Mouse (Mus musculus): ENCODE measurements around the gene B830017H08Rik.
A peak's percentile ranks its signal among the peaks of the same experiment; 100 is the strongest.

The B830017H08Rik gene

DNA sequence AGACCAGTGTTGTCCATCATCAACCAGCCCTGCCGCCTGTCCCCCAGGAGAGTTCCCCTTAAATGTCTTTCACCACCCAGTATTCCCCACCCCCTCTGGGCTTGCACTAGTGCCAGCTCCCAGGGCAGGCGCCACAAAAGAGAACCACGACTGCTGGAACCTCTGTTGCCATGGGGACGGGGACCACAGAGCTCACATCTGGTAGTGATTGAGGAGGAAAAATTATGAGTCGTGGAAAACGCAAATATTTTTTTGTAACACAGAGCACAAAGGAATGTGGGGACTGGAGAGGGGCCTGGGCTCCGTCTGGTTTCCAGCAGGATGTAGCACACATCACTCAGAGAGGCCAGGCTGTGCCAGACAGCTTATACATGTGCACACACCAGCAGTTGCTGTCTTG is 23.2 kb upstream of the B830017H08Rik start:
- DNase-seq (ENCODE audit: low spot score), result no peak

DNA sequence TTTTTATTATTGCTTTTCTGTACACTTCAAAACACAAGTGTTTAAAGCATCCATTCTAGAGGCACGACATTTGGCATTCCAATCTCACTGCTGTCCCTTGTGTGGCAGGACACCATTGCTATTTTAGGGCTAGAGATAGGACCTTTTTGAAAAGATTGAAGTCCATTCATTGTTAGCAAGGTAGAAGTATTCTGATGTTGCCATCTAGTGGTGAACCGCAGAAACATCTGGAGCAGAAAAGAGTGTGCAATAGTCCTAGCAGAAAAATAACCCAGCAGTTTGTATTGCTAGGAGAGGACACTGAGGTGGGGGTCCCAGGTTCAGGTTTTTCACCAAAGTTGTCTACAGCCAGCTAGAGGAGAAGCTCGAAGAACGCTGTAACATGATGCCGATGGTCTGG is 20.8 kb upstream of the B830017H08Rik start:
- DNase-seq (ENCODE audit: low spot score), result no peak

DNA sequence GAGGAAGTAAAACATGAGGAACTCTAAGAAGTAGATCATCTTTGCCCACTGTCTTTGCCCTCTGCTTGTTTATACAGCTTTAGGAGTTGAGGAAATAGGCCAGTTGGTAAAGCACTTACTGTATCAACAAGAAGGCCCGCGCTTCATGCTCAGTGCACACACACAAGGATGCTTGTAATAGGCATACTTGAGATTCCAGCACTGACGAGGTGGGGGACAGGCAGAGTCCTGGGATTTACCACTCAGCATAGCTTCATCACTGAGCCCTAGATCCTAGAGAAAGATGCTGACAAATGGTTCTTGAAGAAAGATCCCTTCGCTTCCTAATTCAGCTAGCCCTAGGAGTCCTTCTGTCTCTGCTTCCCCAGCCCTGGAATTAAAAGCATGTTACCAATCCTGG is 19.7 kb upstream of the B830017H08Rik start:
- no peak for DNase-seq (ENCODE audit: low spot score)

DNA sequence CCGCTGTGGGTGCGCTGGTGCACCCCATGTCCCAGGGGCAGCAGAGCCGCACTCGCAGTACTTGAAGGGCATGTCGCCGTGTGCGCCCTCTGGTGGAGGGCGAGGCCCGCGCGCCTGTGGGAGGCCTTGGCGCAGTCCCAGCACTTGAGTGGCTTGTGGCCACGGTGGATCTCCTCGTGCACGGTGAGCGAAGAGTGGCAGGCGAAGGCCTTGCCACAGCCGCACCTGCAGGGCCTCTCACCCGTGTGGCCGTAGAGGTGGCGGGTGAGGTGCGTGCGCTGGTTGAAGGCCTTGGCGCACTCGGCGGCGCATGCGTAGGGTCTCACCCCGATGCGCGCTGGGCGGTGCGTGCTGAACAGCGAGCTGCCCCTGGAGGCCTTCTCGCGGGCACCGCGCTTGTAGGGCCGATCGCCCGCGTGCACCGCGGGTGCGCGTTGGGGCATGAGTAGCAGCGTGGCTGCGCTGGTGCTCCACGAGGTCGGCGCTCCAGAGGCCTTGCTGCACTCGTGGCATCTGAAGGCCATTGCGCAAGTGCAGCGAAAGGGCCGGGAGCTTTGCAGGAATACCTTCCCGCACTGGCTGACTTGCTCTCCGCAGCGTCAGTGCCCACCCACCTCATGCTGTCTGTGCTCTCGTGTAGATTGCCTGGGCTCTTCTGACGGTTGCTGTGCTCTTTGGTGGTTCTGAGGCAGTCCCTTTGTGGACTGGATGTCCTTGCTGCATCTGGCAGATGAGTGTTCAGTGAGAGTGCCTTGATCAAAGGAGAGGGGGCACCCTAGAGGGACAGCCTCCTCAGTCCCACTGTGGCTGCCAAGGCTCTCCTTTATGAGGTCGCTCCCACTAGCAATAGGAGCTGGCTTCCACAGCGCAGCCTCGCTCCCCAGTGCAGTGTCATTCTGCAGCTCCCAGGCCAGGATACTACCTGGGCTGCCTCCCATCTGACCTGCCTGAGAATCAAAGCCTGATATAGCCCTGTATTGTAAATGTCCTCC is 17.2 kb upstream of the B830017H08Rik start:
- DNase-seq (ENCODE audit: low spot score), result peak; percentile 75

DNA sequence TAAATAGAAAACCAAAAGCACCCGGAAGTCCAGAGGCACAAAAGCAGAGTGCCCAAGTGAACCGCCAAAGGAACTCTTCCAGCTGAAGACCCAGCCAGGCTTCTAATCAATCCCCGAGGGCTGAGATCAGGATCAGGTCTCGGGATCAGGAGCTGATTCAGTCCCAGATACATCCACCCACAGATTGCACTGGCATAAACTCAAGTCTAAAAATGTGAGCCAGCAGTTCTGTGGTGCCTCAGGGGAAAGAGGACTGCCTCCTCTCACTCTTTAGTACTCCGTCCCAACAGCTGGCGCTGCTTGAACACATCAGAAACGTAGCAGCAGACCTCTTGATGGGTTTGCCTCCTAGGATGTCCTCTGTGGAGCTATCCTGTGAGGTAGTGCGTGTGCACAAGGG is 16.4 kb upstream of the B830017H08Rik start:
- no peak for DNase-seq (ENCODE audit: low spot score)

DNA sequence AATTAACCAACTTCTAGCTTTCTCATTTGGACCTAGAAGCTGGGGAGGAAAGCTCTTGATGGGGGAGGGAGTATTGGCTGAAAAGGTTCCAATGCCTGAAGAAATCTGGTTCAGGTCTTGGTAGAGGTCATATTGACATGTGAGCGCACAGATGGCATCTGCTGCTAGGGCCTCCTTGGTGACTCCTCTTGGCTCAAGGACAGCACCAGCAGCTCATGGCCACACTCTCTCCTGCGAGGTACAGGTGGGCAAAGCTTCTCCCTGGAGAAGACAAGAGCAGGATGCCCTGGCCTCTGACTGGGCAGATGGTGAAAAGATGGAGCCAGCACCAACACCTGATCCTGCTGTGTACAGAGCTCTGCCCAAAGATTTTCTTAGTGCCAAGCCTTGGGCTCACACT is 6.4 kb upstream of the B830017H08Rik start:
- DNase-seq (ENCODE audit: low spot score), result no peak

DNA sequence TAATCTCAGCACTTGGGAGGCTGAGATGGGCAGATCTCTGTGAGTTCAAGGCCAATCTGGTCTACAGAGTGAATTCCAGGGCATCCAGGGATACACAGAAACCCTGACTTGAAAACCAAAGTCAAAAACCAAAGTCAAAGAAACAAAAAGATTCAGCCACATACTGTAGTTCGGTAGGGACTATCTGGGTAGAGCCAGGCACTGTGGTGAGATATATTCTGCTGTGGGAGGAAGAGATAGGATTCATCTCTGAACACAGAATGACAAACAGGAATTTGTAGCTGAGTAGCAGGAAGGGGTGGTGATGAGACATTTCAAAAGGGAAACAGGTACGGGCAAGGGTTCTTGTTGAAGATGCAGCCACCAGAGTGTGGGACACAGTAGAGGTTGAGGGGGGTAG is 4.7 kb upstream of the B830017H08Rik start:
- DNase-seq (ENCODE audit: low spot score), result no peak

DNA sequence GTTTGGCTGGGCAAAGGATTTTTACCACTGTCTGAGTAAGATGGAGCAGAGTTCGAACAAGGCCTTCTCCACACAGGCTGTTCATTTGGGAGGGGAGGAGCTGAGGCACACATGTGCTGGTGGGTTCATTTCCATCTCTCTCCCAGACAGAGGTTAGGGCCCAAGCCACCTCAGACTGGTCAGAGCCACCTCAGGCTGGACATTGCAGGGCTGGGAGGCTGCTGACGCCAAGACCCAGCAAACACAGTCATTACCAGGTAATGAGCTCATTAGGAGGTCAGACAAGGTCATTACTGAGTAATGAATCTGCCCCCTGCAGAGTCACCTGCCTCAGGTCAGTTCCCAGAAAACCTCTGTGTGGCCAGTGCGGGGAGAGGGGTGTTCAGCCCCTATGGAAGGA is 4.1 kb upstream of the B830017H08Rik start:
- no peak for DNase-seq (ENCODE audit: low spot score)

DNA sequence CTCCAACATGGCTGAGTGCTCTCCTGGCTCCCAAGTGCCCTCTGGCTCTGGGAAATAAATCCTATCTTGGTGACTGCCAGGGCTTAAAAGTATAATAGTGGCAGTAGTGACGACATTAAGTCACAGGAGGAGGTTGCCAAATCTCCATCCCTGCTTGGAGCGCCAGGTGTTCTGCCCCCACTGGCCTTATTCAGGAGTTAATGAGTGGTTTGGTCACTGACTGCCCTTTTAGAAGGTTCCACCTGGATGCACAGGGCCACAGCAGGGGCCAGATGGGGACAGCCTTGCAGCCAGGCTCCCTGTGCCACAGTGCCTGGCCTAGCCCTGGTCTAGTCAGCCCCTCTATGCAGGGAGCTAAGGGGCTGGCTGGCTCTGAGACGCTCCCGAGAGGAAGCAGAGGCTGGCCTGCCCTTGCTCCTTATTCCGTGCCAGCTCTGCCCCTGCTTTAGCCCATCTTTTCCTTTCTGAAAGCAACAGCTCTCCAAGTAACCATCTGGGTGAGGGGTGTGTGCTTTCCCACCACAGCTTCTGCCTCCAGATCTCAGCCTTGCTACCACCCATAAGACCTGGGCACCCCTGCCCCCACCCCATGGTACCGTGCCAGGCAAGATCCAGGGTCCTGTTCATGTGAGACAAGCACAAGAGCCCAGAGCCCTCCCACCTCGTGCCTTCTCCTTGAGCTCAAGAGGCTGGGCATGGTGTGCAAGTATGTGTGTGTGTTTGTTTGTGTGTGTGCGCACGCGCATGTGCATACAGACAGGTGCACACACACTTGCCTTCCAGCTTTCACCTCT is 2.3 kb upstream of the B830017H08Rik start:
- no peak for DNase-seq (ENCODE audit: low spot score)

DNA sequence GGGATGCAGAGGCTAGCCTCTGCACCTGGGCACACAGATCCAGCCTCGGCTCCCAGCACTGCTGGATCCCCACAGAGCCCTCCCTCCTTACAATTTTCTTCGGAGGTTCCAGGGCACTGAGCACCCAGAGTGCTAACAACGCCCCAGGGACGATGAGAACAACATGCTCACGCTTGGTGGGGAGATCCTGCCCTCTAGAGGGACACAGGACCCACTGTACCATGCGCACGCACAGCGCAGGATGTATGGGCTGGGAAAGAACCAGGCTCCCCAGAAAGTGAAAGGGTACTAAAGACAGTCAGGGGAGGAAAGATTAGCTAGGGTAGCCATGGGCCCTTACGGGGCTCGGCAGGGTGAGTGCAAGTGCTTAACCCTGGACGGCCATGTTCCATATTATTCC is 1.1 kb upstream of the B830017H08Rik start:
- no peak for DNase-seq (ENCODE audit: low spot score)

DNA sequence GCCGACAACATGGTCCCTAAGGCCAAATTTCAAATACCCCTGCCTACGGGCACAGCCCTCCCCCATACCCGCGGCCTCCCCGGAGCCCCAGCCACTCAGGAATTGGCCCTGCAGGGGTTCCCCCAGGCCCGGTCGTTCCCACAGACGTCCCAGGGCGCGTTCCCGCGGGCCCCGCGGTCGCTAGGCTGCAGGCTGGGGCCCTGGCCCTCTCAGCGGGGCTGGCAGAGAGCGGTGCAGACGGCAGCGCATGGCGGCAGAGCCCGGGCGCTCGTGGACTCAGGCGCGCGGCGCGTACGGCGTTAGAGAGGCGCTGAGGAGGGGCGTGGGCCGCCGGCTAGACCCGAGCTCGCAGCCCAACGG is 380 bp downstream of the B830017H08Rik start:
- no peak for DNase-seq (ENCODE audit: low spot score)

DNA sequence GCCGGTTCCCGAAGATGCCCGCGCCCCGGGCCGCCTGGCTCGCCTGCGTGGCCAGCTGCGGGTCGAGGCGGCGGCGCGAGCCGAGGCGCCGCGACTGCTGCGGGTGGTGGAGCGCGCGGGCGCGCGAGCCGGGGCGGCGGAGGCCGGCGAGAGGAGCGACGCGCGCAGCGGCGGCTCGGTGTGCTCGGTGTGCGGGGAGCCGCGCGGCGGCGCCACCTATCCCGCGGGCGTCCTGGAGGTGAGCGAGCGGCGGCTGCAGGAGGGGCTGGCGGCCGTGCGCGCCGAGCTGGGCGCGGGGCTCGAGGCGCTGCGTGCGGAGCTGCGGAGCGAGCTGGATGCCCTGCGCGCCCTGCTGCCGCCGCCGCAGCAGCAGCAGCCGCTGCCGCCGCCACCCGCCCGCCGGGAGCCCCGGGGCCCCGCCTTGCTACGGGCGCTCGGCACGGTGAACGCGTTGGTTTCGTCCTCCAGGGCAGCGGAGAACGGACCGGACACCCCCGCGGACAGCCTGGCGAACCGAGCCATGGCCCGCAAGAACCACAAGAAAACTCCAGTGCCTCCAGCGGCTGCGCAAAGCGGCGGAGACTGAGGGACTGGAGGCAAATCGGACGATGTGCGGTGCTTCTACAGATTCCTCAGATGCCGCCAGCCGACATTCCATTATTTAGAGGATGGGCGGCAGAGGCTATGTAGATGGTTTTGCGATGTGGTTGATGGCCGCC is 919 bp downstream of the B830017H08Rik start:
- peak; percentile 54 for DNase-seq (ENCODE audit: low spot score)

DNA sequence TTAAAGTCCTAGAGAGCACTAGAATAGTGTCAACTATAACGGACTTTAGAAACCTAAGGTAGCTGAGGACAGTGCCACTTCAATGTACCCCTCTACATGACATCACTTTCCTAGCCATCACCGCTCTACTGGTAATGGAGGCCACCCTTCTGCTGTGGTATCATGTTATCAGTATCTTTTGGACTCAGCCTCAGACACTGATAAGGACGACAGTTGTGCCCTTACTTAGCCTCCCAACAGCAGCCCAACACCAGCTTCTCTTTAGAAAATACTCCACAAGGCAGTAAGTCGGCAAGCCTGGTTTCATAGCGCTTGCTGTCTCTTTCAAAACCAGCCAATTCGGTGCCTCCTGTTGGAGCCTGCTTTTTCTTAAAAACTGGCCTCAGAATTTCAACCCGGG is 1.6 kb downstream of the B830017H08Rik start:
- DNase-seq (ENCODE audit: low spot score), result no peak

DNA sequence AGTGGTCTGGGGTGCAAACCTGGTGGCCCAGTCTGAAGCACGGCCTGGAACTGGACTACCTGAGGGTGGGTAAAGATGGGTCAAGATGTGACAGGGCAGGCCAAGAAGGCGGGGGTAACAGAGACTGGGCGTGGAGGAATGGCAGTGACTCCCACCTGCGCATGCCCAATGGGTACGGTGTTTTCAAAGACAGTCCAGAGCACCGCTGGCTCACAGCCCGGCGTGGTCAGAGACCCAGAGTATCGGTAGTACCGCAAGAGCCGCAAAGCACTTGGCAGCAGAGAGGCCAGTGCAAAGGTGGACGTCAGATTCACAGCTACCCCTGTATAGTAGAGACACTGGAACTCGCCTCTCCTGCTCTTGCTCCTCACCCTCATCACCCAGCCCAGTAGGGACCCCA is 2.6 kb downstream of the B830017H08Rik start:
- DNase-seq (ENCODE audit: low spot score), result no peak

DNA sequence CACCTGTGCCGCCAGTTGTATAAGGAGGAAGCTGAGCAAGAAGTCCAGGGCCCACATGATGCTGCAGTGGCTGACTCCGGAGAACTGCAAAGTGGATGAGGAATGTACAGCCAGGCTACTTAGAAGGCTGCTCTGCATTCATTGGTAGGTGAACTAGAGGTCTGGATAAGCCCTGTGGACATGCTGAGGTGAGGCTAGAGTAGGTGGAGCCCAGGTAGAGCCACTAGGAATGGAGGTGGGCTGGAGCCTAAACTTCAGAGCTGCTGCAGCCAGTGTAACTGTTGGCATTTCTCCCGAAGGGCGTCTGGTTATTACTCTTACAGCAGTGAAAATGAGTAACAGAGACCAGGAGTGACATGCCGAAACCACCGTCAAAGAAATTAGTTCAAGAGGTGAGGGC is 5.1 kb downstream of the B830017H08Rik start, which contains the start of gene Car15:
Car15 (minus strand) TSS at position 314 of the 400 bp plus-strand sequence.
- DNase-seq (ENCODE audit: low spot score), result no peak

DNA sequence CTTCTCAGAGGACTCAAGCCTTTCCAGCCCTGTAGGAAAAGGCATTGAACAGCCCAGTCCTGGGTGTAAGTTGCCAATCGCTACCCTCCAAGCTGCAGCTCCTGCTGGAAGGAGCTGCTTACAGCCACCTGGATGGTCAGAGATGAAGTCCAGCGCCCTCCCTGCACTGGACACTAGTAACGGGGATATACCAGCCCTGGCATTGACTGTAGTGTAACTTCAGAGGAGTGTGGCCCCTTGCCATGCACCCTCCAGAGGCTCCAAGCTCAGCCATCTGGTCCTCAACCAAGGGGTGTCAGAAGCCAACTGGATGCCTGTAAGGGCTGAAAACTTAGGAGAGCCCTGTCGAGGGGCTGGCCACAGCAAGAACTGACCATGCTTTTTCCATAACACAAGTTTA is 7.1 kb downstream of the B830017H08Rik start:
- no peak for DNase-seq (ENCODE audit: low spot score)

DNA sequence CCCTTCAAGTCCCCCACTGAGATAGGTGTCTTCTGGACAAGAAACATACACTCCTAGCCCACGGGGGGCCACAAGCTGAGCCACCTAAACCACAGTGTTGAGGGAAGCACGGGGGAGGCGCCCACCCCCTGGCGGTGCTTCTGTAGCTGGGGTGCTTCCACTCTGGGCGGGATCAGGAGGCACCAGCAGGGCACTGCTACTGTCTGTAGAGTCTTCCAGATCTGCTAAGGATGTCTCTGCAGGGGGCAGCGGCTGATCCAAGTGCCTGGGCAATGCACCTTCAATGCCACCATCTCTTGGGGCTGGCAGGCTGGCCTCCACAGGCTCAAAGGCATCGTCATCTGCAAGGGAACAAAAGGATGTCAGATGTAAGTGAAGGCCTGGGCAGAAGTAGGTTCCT is 9.5 kb downstream of the B830017H08Rik start:
- no peak for DNase-seq (ENCODE audit: low spot score)

DNA sequence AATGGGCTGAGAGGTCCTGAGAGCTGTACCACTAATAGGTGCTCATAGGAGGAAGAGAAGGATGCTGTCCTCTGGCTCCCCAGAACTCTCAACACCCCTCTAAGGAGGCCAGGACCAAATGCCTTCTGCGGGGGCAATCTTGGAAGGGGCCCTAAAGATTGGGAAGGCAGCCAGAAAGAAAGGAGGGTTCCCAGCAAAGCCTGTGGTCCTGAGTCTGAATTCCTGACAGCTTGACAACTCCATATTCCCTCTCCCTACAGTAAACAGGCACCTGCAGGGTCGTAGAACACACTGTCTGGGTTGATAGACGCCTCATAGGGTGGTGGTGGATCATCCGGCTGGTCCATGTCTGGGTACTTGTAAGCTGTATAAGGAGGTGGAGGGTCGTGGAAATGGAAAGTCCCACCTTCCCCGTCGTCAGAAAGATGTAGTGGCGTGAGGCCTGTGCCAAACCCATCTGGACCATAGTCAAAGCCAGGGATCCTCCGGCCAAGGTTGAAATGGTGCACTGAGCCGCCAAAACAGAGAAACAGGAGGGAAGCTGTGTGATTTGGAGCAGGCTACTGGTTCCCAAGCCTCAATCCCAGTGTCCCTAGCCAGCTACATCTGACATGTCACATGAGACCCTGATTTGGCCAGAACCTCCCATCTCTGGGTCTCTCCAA is 10.9 kb downstream of the B830017H08Rik start:
- DNase-seq (ENCODE audit: low spot score), result no peak

DNA sequence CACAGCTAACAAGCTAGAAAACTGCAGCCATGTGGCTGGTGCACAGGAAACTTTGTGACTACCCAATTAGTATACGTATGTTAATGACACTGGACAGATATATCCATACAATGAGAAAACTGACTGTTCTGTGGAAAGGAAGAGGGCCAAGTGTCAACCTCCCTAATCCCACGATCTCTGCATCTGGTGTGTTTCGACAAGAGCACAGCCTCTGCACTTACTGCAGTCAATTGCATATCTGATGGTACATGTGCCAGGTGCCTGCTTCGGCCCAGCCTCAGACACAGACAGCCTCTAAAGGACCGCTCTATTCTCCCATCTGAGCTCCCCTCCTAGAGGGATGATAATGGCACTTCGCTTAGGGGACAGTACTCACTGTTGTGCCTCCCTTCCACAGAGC is 15.5 kb downstream of the B830017H08Rik start:
- DNase-seq (ENCODE audit: low spot score), result no peak

DNA sequence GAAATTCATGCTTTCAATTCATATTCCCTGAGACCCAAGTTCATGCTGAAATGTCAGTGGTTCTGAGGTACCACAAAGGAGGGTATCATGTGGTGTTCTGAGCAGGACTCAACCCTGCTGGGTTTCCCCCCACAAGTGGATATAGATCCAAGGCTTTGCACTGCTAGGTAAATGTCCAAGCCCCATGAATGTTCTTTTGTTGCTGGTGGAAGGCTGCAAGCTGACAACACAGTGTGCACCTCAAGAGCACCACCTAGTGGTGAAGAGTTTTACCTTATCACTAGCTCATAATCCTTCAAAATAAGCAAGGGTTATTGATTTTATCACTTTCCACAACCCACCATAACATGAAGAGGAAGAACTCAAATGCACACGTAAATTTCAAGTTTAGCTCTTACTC is 16.0 kb downstream of the B830017H08Rik start:
- peak; percentile 78 for DNase-seq (ENCODE audit: low spot score)

DNA sequence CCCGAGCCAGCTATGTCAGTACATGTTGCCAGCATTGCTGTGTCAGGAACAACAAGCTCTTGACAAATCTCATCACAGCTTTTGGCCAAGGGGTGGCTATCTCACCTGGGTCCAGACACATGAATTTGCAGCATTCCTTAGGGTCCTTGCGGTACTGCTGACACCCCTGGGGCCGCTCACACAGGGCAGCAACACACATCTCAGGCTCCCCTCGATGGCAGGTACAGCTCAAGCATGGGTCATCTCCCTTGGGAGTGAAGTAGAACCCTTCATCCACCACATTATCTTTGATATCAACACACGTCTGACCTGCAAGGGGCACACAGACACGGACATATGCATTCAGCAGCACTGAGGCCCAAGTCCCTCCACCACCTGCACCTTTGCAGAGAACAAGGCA is 16.6 kb downstream of the B830017H08Rik start:
- DNase-seq (ENCODE audit: low spot score), result no peak

DNA sequence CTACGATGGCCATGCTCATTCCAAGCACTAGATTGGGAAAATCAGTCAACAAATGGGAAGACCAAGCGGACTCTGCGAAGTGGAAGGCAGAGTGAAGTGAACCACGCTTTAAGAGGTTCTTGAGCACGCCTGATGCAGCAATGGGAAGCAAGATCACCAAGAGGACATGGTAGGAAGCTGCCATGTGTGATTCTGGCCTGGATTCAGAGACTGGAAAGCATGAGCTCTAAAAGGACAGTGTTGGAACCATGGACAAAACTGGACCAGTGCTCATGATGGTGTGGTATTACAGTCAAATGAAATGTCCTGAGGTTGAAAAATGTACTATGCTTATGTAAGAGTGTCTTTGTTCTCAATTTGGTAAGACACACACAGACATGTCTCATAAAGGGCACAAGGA is 18.4 kb downstream of the B830017H08Rik start:
- DNase-seq (ENCODE audit: low spot score), result no peak
